Mouse (Mus musculus): Measurements from ENCODE around the gene Gm20696.

DNA sequence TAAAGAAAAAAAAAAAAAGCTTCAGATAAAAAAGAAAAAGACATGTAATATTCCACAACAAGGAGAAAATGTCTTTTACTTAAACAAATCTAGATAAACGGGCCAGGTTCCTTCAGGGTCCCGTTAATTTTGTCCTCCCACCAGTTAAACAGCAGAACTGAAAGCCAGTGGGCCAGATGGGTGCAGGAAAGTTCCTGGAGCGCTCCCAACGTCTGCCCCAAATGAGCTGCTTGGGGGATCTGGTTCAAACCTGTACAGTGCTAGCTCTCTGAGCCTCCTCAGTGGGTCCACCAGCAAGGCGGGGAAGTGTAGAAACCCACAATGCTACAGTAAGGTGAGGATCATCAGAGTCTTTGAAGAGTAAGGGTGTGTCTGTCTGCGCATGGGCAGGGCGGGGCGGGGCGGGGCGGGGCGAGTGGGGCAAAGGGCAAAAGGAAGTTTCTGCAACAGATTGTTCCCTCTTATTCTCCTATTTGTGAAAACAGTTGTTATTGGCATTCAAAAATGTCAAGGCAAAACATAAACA lies 45.0 kb upstream of the Gm20696 start:
- TF ChIP-seq CTCF (IDR thresholded peaks at IDR 0.05; ENCODE audit: low read depth, low read length), result no peak
- TF ChIP-seq EP300 (IDR thresholded peaks at IDR 0.05; ENCODE audit: insufficient read depth, low read depth, low read length), result no peak

Data from ES-Bruce4 (cell line).